Mouse (Mus musculus) heart, postnatal 0 days (tissue): ENCODE data around the gene Zzef1.
A peak's percentile ranks its signal among the peaks of the same experiment; 100 is the strongest.

Source experiments
- CTCF ChIP-seq: IDR thresholded peaks from 2 replicates; pipeline ENCODE4 v1.5.1; 2016; ENCODE audit warnings: antibody characterized with exemption, control low read depth, low read depth
- EP300 ChIP-seq: IDR thresholded peaks from 2 replicates; pipeline ENCODE4 v1.6.1; 2016; ENCODE audit warnings: antibody characterized with exemption, low read depth

GRCm38 (mm10) chr11:72926226-72926890 lies 130.3 kb downstream of the Zzef1 start:
- TF ChIP-seq CTCF = peak; percentile 99
- no peak for TF ChIP-seq EP300
